Mouse (Mus musculus) liver, embryonic 14.5 days (tissue): ENCODE results near the gene Qtrt1.

Experiments
- CTCF ChIP-seq: IDR thresholded peaks from 2 replicates; pipeline ENCODE4 v1.5.1; 2016; ENCODE audit warnings: antibody characterized with exemption, low read depth, control low read depth
- EP300 ChIP-seq: IDR thresholded peaks from 2 replicates; pipeline ENCODE4 v1.6.1; 2016; ENCODE audit warnings: antibody characterized with exemption, low read depth

DNA sequence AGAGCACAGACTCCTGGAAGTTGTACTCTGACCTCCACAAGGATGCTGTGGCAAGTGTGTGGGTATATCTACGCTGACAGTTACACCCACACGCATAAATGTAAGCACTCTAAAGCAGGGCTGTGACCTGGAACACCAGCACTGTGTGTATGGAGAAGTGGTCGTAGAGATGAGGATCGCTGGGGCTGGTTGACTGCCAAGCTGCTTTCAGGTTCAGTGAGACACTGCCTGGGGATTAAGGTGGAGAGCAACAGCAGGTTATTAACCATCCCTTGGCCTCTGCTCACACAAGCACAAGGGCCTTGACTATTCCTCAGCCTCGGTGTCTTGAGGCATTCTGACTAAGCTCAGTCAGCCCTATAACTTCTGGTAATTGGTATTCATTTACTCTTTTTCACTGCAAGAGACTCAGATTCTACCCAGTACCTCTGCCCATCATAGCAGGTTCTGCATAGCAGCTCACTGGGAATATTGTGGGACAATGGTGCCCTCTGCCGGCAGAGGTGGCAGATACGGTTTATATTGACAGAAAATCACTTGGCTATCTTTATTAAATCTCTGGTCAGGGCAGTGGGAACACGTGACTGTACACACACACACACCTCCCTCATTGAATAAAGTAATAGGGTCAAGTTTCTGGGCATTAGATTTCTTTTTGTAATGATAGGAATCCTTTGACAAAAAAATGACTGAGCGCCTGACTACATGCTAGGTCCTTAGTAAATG is 1.9 kb upstream of the Qtrt1 start:
- TF ChIP-seq CTCF: peak; percentile 81
- TF ChIP-seq EP300: no peak
